Mouse (Mus musculus) midbrain, postnatal 0 days (tissue): ENCODE measurements around the gene Smarcad1. TPM values are rescaled to one million over a fixed set of nuclear protein-coding genes. Genes with fewer than 3 reads are reported as not detected.
A peak's percentile ranks its signal among the peaks of the same experiment; 100 is the strongest.

ENCODE experiments used
- ATAC-seq: fragments of 200-750 bp; cut with Nextera tagmentation; 2 replicates; pipeline ENCODE4 v1.8.0; 2017; ENCODE audit warnings: moderate number of reproducible peaks, mild to moderate bottlenecking, moderate TSS enrichment, moderate library complexity; ENCODE audit not compliant: low FRiP score
- DNase-seq: peaks from one replicate; pipeline ENCODE4 v3.0.0-alpha.2; 2015; ENCODE audit warnings: low spot score
- H3K27ac ChIP-seq: fragments of 300-500 bp; sonication (generic); 2 replicates; pipeline ENCODE4 v1.5.1; 2014; ENCODE audit warnings: low read depth, mild to moderate bottlenecking, low read length, mixed read lengths
- H3K27me3 ChIP-seq: fragments of 300-500 bp; sonication (generic); 2 replicates; pipeline ENCODE4 v1.6.1; 2014; ENCODE audit warnings: low read length, control low read depth, mixed read lengths; ENCODE audit not compliant: insufficient read depth
- H3K36me3 ChIP-seq: fragments of 300-500 bp; sonication (generic); 2 replicates; pipeline ENCODE4 v1.6.1; 2014; ENCODE audit warnings: low read length, control low read depth, mixed read lengths; ENCODE audit not compliant: insufficient read depth
- H3K4me1 ChIP-seq: fragments of 300-500 bp; sonication (generic); 2 replicates; pipeline ENCODE4 v1.6.1; 2014; ENCODE audit warnings: mild to moderate bottlenecking, control low read depth, antibody characterized with exemption, low read length, mixed read lengths; ENCODE audit not compliant: insufficient read depth
- H3K4me2 ChIP-seq: fragments of 300-500 bp; sonication (generic); 2 replicates; pipeline ENCODE4 v1.6.1; 2014; ENCODE audit warnings: low read depth, mild to moderate bottlenecking, low read length, mixed read lengths; ENCODE audit not compliant: poor library complexity, severe bottlenecking
- H3K4me3 ChIP-seq: fragments of 300-500 bp; sonication (generic); 2 replicates; pipeline ENCODE4 v1.5.1; 2014; ENCODE audit warnings: low read depth, mild to moderate bottlenecking, low read length, moderate library complexity
- H3K9ac ChIP-seq: fragments of 300-500 bp; sonication (generic); replicated peaks from 2 replicates; pipeline ENCODE4 v1.6.1; 2014; ENCODE audit warnings: mild to moderate bottlenecking, low read length, moderate library complexity, mixed read lengths; ENCODE audit not compliant: poor library complexity, severe bottlenecking
- H3K9me3 ChIP-seq: fragments of 300-500 bp; sonication (generic); 2 replicates; pipeline ENCODE4 v1.6.1; 2016; ENCODE audit warnings: low read length, control low read depth
- CTCF ChIP-seq: IDR thresholded peaks from 2 replicates; pipeline ENCODE4 v1.5.1; 2016; ENCODE audit warnings: antibody characterized with exemption, mild to moderate bottlenecking
- WGBS: fragments of 180-500 bp; shearing (Covaris S2); extraction: QIAGEN DNeasy Blood & Tissue Kit; methylation state at CpG from one replicate; pipeline ENCODE4 v1.1.7; 2014; 5-methylcytosine and 5-hydroxymethylcytosine counted together
- polyA plus RNA-seq: library from polyadenylated mRNA; unstranded; fragments of >200 nt; fragmentation: Nextera tagmentation; extraction: Ambion mirVana; gene quantifications from 2 replicates; pipeline ENCODE4 v1.2.1, GENCODE M21; 2015
- total RNA-seq: library from RNA; depleted of rRNA; stranded (reverse); fragments of >200 nt; gene quantifications from 2 replicates; pipeline ENCODE4 v1.2.3, GENCODE M21; 2014

The Smarcad1 gene
- total and polyA plus RNA-seq, 2 experiments from 2014 or later = 39.2 to 47.8 TPM

- DNase-seq = no peak
- no peak overlapping the region for H3K27ac ChIP-seq
- no peak overlapping the region for H3K4me3 ChIP-seq
- H3K27me3 ChIP-seq = no peaks in the 10 kb centered on the region
- no peaks in the 10 kb centered on the region for H3K4me1 ChIP-seq
- no peaks in the 10 kb centered on the region for H3K9me3 ChIP-seq
- no peak overlapping the region for H3K9ac ChIP-seq
- no peak for TF ChIP-seq CTCF
- ATAC-seq = no peak
- no peak overlapping the region for H3K4me2 ChIP-seq
- WGBS = 93% methylated on average over 2 of the region's 2 CpGs
- peaks cover 15% of the 10 kb centered on the region; the same call in 1 of the 2 replicates for H3K36me3 ChIP-seq
These were observed 72.5 kb downstream of the Smarcad1 start for GRCm38 (mm10) chr6:65114902-65115301.

- H3K27ac ChIP-seq = no peak overlapping the region
- DNase-seq (no peak), ATAC-seq (no peak)
- H3K27me3 ChIP-seq = no peaks in the 10 kb centered on the region
- no peaks in the 10 kb centered on the region for H3K4me1 ChIP-seq
- H3K4me3 ChIP-seq = no peak overlapping the region
- WGBS = 83% methylated on average over 1 of the region's 1 CpGs
- H3K4me2 ChIP-seq = no peak overlapping the region
- peaks cover 11% of the 10 kb centered on the region; the same call in 1 of the 2 replicates for H3K36me3 ChIP-seq
- no peak for TF ChIP-seq CTCF
- no peak overlapping the region for H3K9ac ChIP-seq
- no peaks in the 10 kb centered on the region for H3K9me3 ChIP-seq
These were observed 75.2 kb downstream of the Smarcad1 start for GRCm38 (mm10) chr6:65117540-65117939.

- H3K27me3 ChIP-seq = no peaks in the 10 kb centered on the region
- H3K9ac ChIP-seq = no peak overlapping the region
- no peak overlapping the region for H3K4me3 ChIP-seq
- H3K4me1 ChIP-seq = no peaks in the 10 kb centered on the region
- TF ChIP-seq CTCF = peak; percentile 96
- H3K4me2 ChIP-seq = no peak overlapping the region
- ATAC-seq (peak; percentile 27; the same call in 1 of the 2 replicates), DNase-seq (peak; percentile 77)
- H3K36me3 ChIP-seq = no peaks in the 10 kb centered on the region
- WGBS = 17% methylated on average over 2 of the region's 2 CpGs
- H3K27ac ChIP-seq = no peak overlapping the region
- no peaks in the 10 kb centered on the region for H3K9me3 ChIP-seq
These were observed 83.8 kb downstream of the Smarcad1 start for GRCm38 (mm10) chr6:65126074-65126726.

GRCm38 (mm10) chr6:65132376-65132775, 90.0 kb downstream of the Smarcad1 start:
- H3K4me3 ChIP-seq = no peak overlapping the region
- DNase-seq (peak; percentile 44), ATAC-seq (no peak)
- H3K9ac ChIP-seq = no peak overlapping the region
- no peaks in the 10 kb centered on the region for H3K9me3 ChIP-seq
- H3K36me3 ChIP-seq = no peaks in the 10 kb centered on the region
- H3K27ac ChIP-seq = no peak overlapping the region
- no peaks in the 10 kb centered on the region for H3K4me1 ChIP-seq
- no peak for TF ChIP-seq CTCF
- no peaks in the 10 kb centered on the region for H3K27me3 ChIP-seq
- whole genome bisulfite sequencing = 25% methylated on average over 6 of the region's 6 CpGs
- H3K4me2 ChIP-seq = no peak overlapping the region

GRCm38 (mm10) chr6:65137802-65138201, 95.4 kb downstream of the Smarcad1 start:
- 32% methylated on average over 2 of the region's 2 CpGs for WGBS
- no peak overlapping the region for H3K4me2 ChIP-seq
- no peak overlapping the region for H3K9ac ChIP-seq
- no peaks in the 10 kb centered on the region for H3K4me1 ChIP-seq
- no peaks in the 10 kb centered on the region for H3K36me3 ChIP-seq
- ATAC-seq (no peak), DNase-seq (peak; percentile 14)
- H3K27ac ChIP-seq = no peak overlapping the region
- H3K27me3 ChIP-seq = no peaks in the 10 kb centered on the region
- no peaks in the 10 kb centered on the region for H3K9me3 ChIP-seq
- no peak overlapping the region for H3K4me3 ChIP-seq
- TF ChIP-seq CTCF = no peak

- TF ChIP-seq CTCF = no peak
- Histone ChIP-seq H3K4me2 (no peak overlapping the region), H3K27me3 (no peaks in the 10 kb centered on the region), H3K4me1 (no peaks in the 10 kb centered on the region), H3K9ac (no peak overlapping the region), H3K27ac (no peak overlapping the region), H3K9me3 (no peaks in the 10 kb centered on the region), H3K4me3 (no peak overlapping the region), H3K36me3 (no peaks in the 10 kb centered on the region)
- DNase-seq = peak; percentile 13
- 63% methylated on average over 1 of the region's 1 CpGs for WGBS
- no peak for ATAC-seq
These were observed 95.9 kb downstream of the Smarcad1 start for GRCm38 (mm10) chr6:65138243-65138642.
